Mouse (Mus musculus) thymus, postnatal 10 days (tissue): ENCODE results near the gene Olfr186.
"Not testable (repeated sequence)": the region's sequence is repeated elsewhere in the genome, so short reads cannot be mapped to it uniquely, and the experiment has no call there.

Source experiments
- DNase-seq, 2 experiments: peaks; one replicate each; pipeline ENCODE4 v3.0.0; 2021; ENCODE audit warnings: low spot score in 2 of 2

The Olfr186 gene

DNA sequence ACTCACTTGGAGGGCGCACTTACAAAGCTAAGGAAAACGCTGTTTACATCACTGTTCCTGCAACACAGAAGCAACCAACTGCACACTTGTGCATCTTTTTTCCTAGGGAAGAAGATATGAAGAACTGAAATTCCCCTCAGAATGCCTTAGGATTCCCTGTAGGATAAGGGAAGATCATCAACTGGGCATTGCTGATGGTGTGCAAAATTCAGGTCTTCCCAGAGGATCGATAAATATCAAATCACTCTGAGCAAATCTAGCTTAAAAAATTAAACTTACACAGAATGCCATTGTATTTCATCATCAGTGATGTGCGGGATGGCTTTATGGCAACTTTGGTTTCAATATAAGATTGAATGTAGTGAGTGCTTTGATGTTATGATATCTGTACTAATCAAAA lies at the start of gene Olfr186:
Gene Olfr186, minus strand, starts transcription at position 101 of the 400 bp plus-strand sequence.
- no peak for DNase-seq

DNA sequence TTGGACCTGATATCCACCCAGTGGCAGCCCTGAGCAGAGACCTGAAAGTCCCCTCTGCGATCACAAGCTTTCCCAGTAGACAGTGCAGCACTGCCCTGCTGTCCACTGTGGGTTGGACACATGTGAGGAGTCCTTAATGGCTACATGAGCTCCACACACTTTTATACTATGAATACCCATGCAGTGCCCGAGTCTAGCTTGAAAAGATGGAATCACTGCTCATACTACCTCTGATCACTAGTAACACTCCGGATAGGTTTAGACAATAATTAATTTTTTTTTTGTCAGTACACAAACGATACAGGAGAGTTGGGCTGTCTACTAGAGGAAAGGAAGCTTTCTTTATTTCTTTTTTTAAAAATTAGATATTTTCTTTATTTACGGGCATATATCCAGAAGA lies 47.8 kb upstream of the Olfr186 start, which contains the start of gene Olfr190:
Gene Olfr190, minus strand, starts transcription at position 101 of the 400 bp plus-strand sequence.
- DNase-seq = no peak

- no peak for DNase-seq
Measured at GRCm38 (mm10) chr16:59073520-59073919, 43.4 kb upstream of the Olfr186 start.

- no peak for DNase-seq
Measured at GRCm38 (mm10) chr16:59071755-59072154, 41.7 kb upstream of the Olfr186 start.

- DNase-seq = not testable (repeated sequence)
Measured at GRCm38 (mm10) chr16:59062411-59062810, 32.3 kb upstream of the Olfr186 start.

- not testable (repeated sequence) for DNase-seq
Measured at GRCm38 (mm10) chr16:59049286-59049685, 19.2 kb upstream of the Olfr186 start.

DNA sequence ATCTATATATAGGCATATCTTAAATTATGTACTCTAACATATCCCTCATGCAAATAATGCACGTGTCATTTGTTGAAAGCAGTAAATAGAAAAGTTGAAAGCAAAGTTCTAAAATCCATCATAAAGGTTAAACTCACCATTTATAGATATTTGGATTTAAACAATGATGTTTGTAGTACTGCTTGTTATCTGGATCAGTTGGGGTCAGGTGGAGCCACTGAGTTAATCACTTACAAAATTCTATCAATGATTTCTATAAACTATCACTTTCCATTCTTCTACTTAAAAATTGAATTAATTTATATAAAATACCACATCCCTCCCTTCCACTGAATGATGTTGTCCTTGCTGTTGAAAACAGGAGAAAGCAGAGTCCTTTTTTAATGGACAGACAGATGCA lies 18.8 kb upstream of the Olfr186 start:
- no peak for DNase-seq

- no peak for DNase-seq
Measured at GRCm38 (mm10) chr16:59047579-59047978, 17.5 kb upstream of the Olfr186 start.

GRCm38 (mm10) chr16:59045835-59046234 lies 15.7 kb upstream of the Olfr186 start:
- DNase-seq = no peak

GRCm38 (mm10) chr16:59039710-59040109 lies 9.6 kb upstream of the Olfr186 start, which contains the start of gene Olfr187:
Olfr187 (minus strand) TSS chr16:59039767.
- DNase-seq = no peak

DNA sequence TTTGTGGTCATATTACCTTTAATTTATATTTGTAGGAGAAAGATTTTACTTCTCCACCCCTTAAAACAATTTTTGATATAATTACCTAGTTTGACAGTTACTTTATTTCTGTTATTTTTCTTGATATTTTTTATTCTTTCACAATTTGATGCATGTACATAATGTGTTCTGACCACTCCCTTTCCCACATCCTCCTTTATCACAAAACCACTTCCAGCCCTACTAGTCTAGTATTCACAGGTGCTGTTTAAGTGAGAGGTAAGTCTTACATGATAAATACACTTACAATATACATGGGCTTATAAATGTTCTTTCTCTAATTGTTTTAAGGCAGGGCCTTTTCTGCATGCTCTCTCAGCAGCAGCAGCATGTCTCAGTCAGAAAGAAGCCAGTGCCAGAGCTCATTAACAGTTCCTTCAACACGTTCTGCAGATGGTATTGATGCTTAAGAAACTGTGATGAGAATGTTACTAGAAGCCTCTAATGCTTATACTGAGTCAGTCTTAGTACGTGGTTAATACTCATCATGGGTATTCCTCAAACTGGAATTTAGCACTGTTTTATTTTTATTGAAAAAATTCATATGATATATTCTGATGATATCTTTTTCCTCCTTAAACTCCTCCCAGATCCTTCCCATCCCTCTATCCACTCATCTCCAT lies 16.6 kb downstream of the Olfr186 start:
- no peak for DNase-seq

GRCm38 (mm10) chr16:59007146-59007545 lies 22.9 kb downstream of the Olfr186 start:
- no peak for DNase-seq

- no peak for DNase-seq
Measured at GRCm38 (mm10) chr16:58995057-58995456, 35.0 kb downstream of the Olfr186 start, which contains the start of gene Olfr183. Olfr183 (plus strand) TSS chr16:58995357.
